In the genomic region with DNA sequence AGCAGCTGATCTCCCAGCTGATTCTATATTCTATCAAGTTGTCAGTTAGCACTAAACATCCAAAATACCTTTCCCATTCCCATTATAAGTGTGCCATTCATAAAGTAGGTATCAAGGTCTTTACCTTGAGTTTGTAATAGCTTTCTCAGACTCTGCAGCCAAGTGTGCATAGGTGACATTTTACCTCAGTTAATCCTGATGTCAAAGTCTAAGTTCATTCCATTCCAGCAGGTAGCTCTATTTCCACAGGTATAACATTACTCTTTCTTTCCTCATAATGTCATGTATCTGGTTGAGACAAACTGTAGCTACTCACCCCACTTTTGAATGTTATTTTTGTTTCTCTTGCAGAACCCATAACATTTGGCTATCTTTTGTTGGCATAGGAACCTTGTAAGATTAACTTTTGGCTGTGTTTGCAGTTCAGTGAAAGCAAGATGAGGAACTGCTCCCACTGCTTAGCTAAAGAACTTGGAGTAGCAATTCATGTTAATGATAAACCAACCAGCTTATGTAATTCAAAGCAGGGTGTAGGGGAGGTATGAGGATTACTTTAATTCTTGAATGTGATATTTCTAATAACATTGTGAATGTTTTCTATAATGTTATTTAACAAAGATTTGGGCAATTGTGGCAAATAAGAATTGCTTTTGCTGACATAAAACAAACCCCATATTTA, we compare ENCODE assay signal across 23 mouse cellular contexts.
"Had no signal": no experiment of that assay in that cellular context is flagged by ENCODE, and none has a peak within 500 bp of the region (broad histone marks: within the 10 kb centered on the region; RNA-seq: fewer than 3 reads in every experiment).

No protein-coding gene starts in this region.

- DNase-seq: gastrocnemius, postnatal 14 days; gastrocnemius, postnatal 36 days; heart, adult 11 months; heart, adult 2 months; heart, postnatal 14 days; heart, postnatal 36 days; kidney, adult 18-20 months; kidney, postnatal 25 days; kidney, postnatal 4 days; layer of hippocampus, adult 9-11 months; layer of hippocampus, postnatal 36 days; left cerebral cortex, postnatal 4 days had no signal

- H3K9ac ChIP-seq: heart, embryonic 13.5 days; heart, embryonic 15.5 days; hindbrain, embryonic 13.5 days; hindbrain, embryonic 15.5 days; limb, embryonic 13.5 days; limb, embryonic 15.5 days; liver, embryonic 14.5 days had no signal

- H3K27me3 ChIP-seq: heart, embryonic 13.5 days; heart, embryonic 15.5 days; hindbrain, embryonic 13.5 days; hindbrain, embryonic 15.5 days; limb, embryonic 13.5 days; limb, embryonic 15.5 days had no signal

- H3K9me3 ChIP-seq: heart, embryonic 13.5 days; heart, embryonic 15.5 days; hindbrain, embryonic 13.5 days; hindbrain, embryonic 15.5 days; limb, embryonic 13.5 days; limb, embryonic 15.5 days had no signal

- H3K27ac ChIP-seq: heart, adult 2 months; heart, embryonic 13.5 days; heart, embryonic 15.5 days; hindbrain, embryonic 13.5 days; hindbrain, embryonic 15.5 days; hindbrain, postnatal 0 days; kidney, postnatal 0 days; limb, embryonic 13.5 days; limb, embryonic 15.5 days; liver, embryonic 14.5 days had no signal

- H3K4me3 ChIP-seq: heart, adult 2 months; heart, embryonic 13.5 days; heart, embryonic 15.5 days; hindbrain, embryonic 13.5 days; hindbrain, embryonic 15.5 days; limb, embryonic 13.5 days; limb, embryonic 15.5 days had no signal

- H3K4me1 ChIP-seq: heart, embryonic 15.5 days; hindbrain, embryonic 13.5 days; hindbrain, embryonic 15.5 days; limb, embryonic 13.5 days; limb, embryonic 15.5 days had no signal

- H3K36me3 ChIP-seq: heart, embryonic 13.5 days; heart, embryonic 15.5 days; hindbrain, embryonic 13.5 days; hindbrain, embryonic 15.5 days; limb, embryonic 13.5 days; limb, embryonic 15.5 days had no signal

- ATAC-seq: hindbrain, postnatal 0 days had no signal

- H3K4me2 ChIP-seq: heart, embryonic 11.5 days; heart, embryonic 13.5 days; heart, embryonic 15.5 days; hindbrain, embryonic 13.5 days; hindbrain, embryonic 15.5 days; limb, embryonic 13.5 days; limb, embryonic 15.5 days; liver, embryonic 11.5 days had no signal
